Mouse (Mus musculus): ENCODE measurements around the gene Thrb. TPM values are rescaled to one million over a fixed set of nuclear protein-coding genes. Genes with fewer than 3 reads are reported as not detected.

Gene Thrb
- polyA plus RNA-seq, 1 experiment, result 0.05 TPM

DNA sequence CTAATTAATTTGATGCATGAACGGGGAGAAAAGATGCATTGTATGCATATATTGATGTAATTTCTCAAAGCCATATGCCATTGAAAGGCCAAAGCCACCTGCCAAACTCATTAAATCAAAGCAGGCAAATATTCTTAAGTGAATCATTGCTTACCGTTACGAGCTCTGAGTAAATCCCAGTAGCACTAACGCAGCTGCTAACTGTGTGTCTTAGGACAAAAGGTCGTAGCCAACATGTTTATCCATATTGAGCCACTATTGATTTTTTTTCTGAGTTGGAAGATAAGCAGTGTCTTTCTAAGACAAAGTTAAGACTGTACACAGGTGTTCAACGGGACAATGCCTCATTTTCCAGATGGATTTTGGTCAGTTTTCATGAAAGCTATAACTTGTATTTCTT is 323.8 kb downstream of the Thrb start:
- Histone ChIP-seq H3K79me2 (ENCODE audit: control insufficient read depth, insufficient read depth) (no peaks in the 10 kb centered on the region), H3K36me3 (ENCODE audit: control insufficient read depth, insufficient read depth) (no peaks in the 10 kb centered on the region)

DNA sequence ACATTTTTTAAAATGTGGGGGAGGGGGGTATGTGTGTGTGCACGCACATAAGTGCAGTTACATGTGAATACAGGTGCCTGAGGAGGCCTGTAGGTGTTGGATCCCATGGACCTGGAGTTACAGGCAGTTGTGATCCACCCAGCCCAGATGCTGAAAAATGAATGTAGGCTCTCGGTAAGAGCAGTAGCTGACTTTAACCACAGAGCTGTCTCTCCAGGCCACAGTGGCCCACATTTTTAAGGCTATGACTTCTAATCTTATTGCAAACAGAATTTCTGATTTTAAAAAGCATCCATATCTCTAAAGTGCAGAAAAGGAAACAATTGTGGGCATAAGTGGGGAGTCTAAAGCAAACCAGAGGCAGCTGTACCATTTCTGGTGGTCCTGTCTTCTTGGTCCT is 328.5 kb downstream of the Thrb start:
- Histone ChIP-seq H3K4me3 (no peak overlapping the region), H3ac (ENCODE audit: control insufficient read depth, insufficient read length) (no peak overlapping the region)
- TF ChIP-seq POLR2A (IDR thresholded peaks at IDR 0.05; ENCODE audit: insufficient read length, low read depth) (no peak), SRF (IDR thresholded peaks at IDR 0.05; ENCODE audit: control insufficient read depth, insufficient read length, low read depth) (no peak), TCF3 (IDR thresholded peaks at IDR 0.05; ENCODE audit: insufficient read length, low read depth) (no peak), TCF12 (IDR thresholded peaks at IDR 0.05; ENCODE audit: insufficient read depth, poor library complexity, severe bottlenecking) (no peak), MYOG (IDR thresholded peaks at IDR 0.05; ENCODE audit: control insufficient read depth in 1 of 3, insufficient read depth in 1 of 3, insufficient read length in 2 of 3, low read depth in 2 of 3) (no peak), E2F4 (IDR thresholded peaks at IDR 0.05; ENCODE audit: insufficient read depth) (no peak), REST (IDR thresholded peaks at IDR 0.05; ENCODE audit: insufficient read depth, insufficient read length) (no peak), POLR2AphosphoS2 (IDR thresholded peaks at IDR 0.05; ENCODE audit: insufficient read length, low read depth) (no peak), CEBPB (IDR thresholded peaks at IDR 0.05; ENCODE audit: insufficient read depth, poor library complexity, severe bottlenecking) (no peak), MYOD1 (IDR thresholded peaks at IDR 0.05; ENCODE audit: control insufficient read depth in 1 of 3, insufficient read length in 2 of 3, low read depth in 2 of 3) (no peak), MAX (IDR thresholded peaks at IDR 0.05; ENCODE audit: low read depth) (no peak), USF1 (IDR thresholded peaks at IDR 0.05; ENCODE audit: low read depth) (no peak)

More for the DNA sequence above, 323.8 kb downstream of the Thrb start:
- TF ChIP-seq USF1 (IDR thresholded peaks at IDR 0.05; ENCODE audit: low read depth) (no peak), TCF3 (IDR thresholded peaks at IDR 0.05; ENCODE audit: insufficient read length, low read depth) (no peak), CEBPB (IDR thresholded peaks at IDR 0.05; ENCODE audit: insufficient read depth, poor library complexity, severe bottlenecking) (no peak), TCF12 (IDR thresholded peaks at IDR 0.05; ENCODE audit: insufficient read depth, poor library complexity, severe bottlenecking) (no peak), SRF (IDR thresholded peaks at IDR 0.05; ENCODE audit: control insufficient read depth, insufficient read length, low read depth) (no peak), POLR2AphosphoS2 (IDR thresholded peaks at IDR 0.05; ENCODE audit: insufficient read length, low read depth) (no peak), MAX (IDR thresholded peaks at IDR 0.05; ENCODE audit: low read depth) (no peak), E2F4 (IDR thresholded peaks at IDR 0.05; ENCODE audit: insufficient read depth) (no peak), MYOD1 (IDR thresholded peaks at IDR 0.05; ENCODE audit: control insufficient read depth in 1 of 3, insufficient read length in 2 of 3, low read depth in 2 of 3) (no peak), REST (IDR thresholded peaks at IDR 0.05; ENCODE audit: insufficient read depth, insufficient read length) (no peak), MYOG (IDR thresholded peaks at IDR 0.05; ENCODE audit: control insufficient read depth in 1 of 3, insufficient read depth in 1 of 3, insufficient read length in 2 of 3, low read depth in 2 of 3) (no peak), POLR2A (IDR thresholded peaks at IDR 0.05; ENCODE audit: insufficient read length, low read depth) (no peak)
- Histone ChIP-seq H3K27me3 (ENCODE audit: control insufficient read depth, insufficient read depth, insufficient read length) (no peaks in the 10 kb centered on the region), H3K4me2 (ENCODE audit: low read depth) (no peak overlapping the region), H3K4me3 (no peak overlapping the region), H3ac (ENCODE audit: control insufficient read depth, insufficient read length) (no peak overlapping the region)

DNA sequence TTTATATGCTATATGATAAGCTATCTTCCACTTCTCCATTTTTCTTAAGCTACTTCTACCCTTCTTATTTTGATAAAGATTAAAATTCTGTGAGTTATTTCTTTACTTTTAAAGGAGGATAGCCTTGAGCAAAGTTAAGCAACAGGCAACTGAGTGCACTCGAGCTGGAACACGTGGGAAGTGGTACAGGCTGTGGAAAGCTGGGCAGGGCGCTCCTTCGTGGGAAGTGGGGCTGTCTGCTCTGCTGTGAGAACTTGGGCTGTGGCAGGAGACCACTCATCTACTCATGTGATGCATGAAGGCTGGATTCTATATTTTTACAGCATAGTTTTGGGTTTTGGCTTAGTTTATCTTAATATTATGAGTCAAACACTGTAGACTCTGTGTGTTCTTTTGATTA is 329.1 kb downstream of the Thrb start:
- H3K4me2 ChIP-seq (ENCODE audit: low read depth), result no peak overlapping the region
- no peaks in the 10 kb centered on the region for H3K36me3 ChIP-seq (ENCODE audit: control insufficient read depth, insufficient read depth)
- no peak overlapping the region for H3ac ChIP-seq (ENCODE audit: control insufficient read depth, insufficient read length)
- no peaks in the 10 kb centered on the region for H3K79me2 ChIP-seq (ENCODE audit: control insufficient read depth, insufficient read depth)
- TF ChIP-seq REST (IDR thresholded peaks at IDR 0.05; ENCODE audit: insufficient read depth, insufficient read length), result no peak
- no peak for TF ChIP-seq POLR2A (IDR thresholded peaks at IDR 0.05; ENCODE audit: insufficient read length, low read depth)
- no peak for TF ChIP-seq MYOG (IDR thresholded peaks at IDR 0.05; ENCODE audit: control insufficient read depth in 1 of 3, insufficient read depth in 1 of 3, insufficient read length in 2 of 3, low read depth in 2 of 3)
- no peak for TF ChIP-seq SRF (IDR thresholded peaks at IDR 0.05; ENCODE audit: control insufficient read depth, insufficient read length, low read depth)
- H3K4me3 ChIP-seq, result no peak overlapping the region
- no peaks in the 10 kb centered on the region for H3K27me3 ChIP-seq (ENCODE audit: control insufficient read depth, insufficient read depth, insufficient read length)

More for the DNA sequence above, 328.5 kb downstream of the Thrb start:
- Histone ChIP-seq H3K79me2 (ENCODE audit: control insufficient read depth, insufficient read depth) (no peaks in the 10 kb centered on the region), H3K4me2 (ENCODE audit: low read depth) (no peak overlapping the region), H3K36me3 (ENCODE audit: control insufficient read depth, insufficient read depth) (no peaks in the 10 kb centered on the region), H3K27me3 (ENCODE audit: control insufficient read depth, insufficient read depth, insufficient read length) (no peaks in the 10 kb centered on the region)

GRCm38 (mm10) chr14:17990186-17990585 is 330.1 kb downstream of the Thrb start:
- Histone ChIP-seq H3K4me2 (ENCODE audit: low read depth) (no peak overlapping the region), H3K36me3 (ENCODE audit: control insufficient read depth, insufficient read depth) (no peaks in the 10 kb centered on the region), H3K4me3 (no peak overlapping the region), H3ac (ENCODE audit: control insufficient read depth, insufficient read length) (no peak overlapping the region), H3K79me2 (ENCODE audit: control insufficient read depth, insufficient read depth) (no peaks in the 10 kb centered on the region), H3K27me3 (ENCODE audit: control insufficient read depth, insufficient read depth, insufficient read length) (no peaks in the 10 kb centered on the region)
- TF ChIP-seq TCF12 (IDR thresholded peaks at IDR 0.05; ENCODE audit: insufficient read depth, poor library complexity, severe bottlenecking) (no peak), SRF (IDR thresholded peaks at IDR 0.05; ENCODE audit: control insufficient read depth, insufficient read length, low read depth) (no peak), MYOG (IDR thresholded peaks at IDR 0.05; ENCODE audit: control insufficient read depth in 1 of 3, insufficient read depth in 1 of 3, insufficient read length in 2 of 3, low read depth in 2 of 3) (no peak), E2F4 (IDR thresholded peaks at IDR 0.05; ENCODE audit: insufficient read depth) (no peak), MYOD1 (IDR thresholded peaks at IDR 0.05; ENCODE audit: control insufficient read depth in 1 of 3, insufficient read length in 2 of 3, low read depth in 2 of 3) (no peak), POLR2AphosphoS2 (IDR thresholded peaks at IDR 0.05; ENCODE audit: insufficient read length, low read depth) (no peak), CEBPB (IDR thresholded peaks at IDR 0.05; ENCODE audit: insufficient read depth, poor library complexity, severe bottlenecking) (no peak), MAX (IDR thresholded peaks at IDR 0.05; ENCODE audit: low read depth) (no peak)

- no peaks in the 10 kb centered on the region for H3K36me3 ChIP-seq (ENCODE audit: control insufficient read depth, insufficient read depth)
- no peak overlapping the region for H3K4me2 ChIP-seq (ENCODE audit: low read depth)
- H3K79me2 ChIP-seq (ENCODE audit: control insufficient read depth, insufficient read depth), result no peaks in the 10 kb centered on the region
- no peaks in the 10 kb centered on the region for H3K27me3 ChIP-seq (ENCODE audit: control insufficient read depth, insufficient read depth, insufficient read length)
- no peak overlapping the region for H3ac ChIP-seq (ENCODE audit: control insufficient read depth, insufficient read length)
- TF ChIP-seq POLR2A (IDR thresholded peaks at IDR 0.05; ENCODE audit: insufficient read length, low read depth) (no peak), E2F4 (IDR thresholded peaks at IDR 0.05; ENCODE audit: insufficient read depth) (no peak), TCF12 (IDR thresholded peaks at IDR 0.05; ENCODE audit: insufficient read depth, poor library complexity, severe bottlenecking) (no peak), POLR2AphosphoS2 (IDR thresholded peaks at IDR 0.05; ENCODE audit: insufficient read length, low read depth) (no peak), REST (IDR thresholded peaks at IDR 0.05; ENCODE audit: insufficient read depth, insufficient read length) (no peak), USF1 (IDR thresholded peaks at IDR 0.05; ENCODE audit: low read depth) (no peak), SRF (IDR thresholded peaks at IDR 0.05; ENCODE audit: control insufficient read depth, insufficient read length, low read depth) (no peak), MYOD1 (IDR thresholded peaks at IDR 0.05; ENCODE audit: control insufficient read depth in 1 of 3, insufficient read length in 2 of 3, low read depth in 2 of 3) (no peak), TCF3 (IDR thresholded peaks at IDR 0.05; ENCODE audit: insufficient read length, low read depth) (no peak), MAX (IDR thresholded peaks at IDR 0.05; ENCODE audit: low read depth) (no peak), MYOG (IDR thresholded peaks at IDR 0.05; ENCODE audit: control insufficient read depth in 1 of 3, insufficient read depth in 1 of 3, insufficient read length in 2 of 3, low read depth in 2 of 3) (no peak), CEBPB (IDR thresholded peaks at IDR 0.05; ENCODE audit: insufficient read depth, poor library complexity, severe bottlenecking) (no peak)
- no peak overlapping the region for H3K4me3 ChIP-seq
Measured at GRCm38 (mm10) chr14:18001886-18002285, 341.8 kb downstream of the Thrb start.
